Mouse (Mus musculus): ENCODE measurements around the gene Rgs6.

DNA sequence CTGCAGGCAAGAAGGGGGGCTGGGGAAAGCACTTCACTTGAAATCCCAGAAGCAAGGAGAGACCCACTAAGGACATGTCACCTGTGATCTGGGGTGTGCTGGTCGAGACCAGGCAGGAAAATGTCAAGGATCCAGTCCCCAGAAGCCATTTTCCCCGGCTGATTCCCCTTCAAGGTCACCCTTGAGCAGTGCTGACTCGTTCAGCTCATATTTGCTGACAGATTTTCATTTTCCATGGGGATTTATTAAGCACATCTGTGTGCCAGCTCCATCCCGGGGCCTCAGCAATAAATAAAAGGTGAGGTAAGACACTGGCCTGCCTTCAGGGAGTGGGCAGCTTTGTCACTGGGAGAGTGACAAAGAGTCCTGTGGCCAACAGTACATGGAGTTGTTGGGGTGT is 87.0 kb downstream of the Rgs6 start:
- TF ChIP-seq POLR2A (IDR thresholded peaks at IDR 0.05; ENCODE audit: borderline replicate concordance, extremely low read depth, insufficient read depth, insufficient read length, poor library complexity, severe bottlenecking) (no peak), CTCF (IDR thresholded peaks at IDR 0.05; ENCODE audit: borderline replicate concordance, extremely low read depth, insufficient read depth, insufficient read length) (no peak)

All from brain, embryonic 14.5 days (tissue).